Mouse (Mus musculus): ENCODE results near the gene Gtf3a. TPM values are rescaled to one million over a fixed set of nuclear protein-coding genes. Genes with fewer than 3 reads are reported as not detected.
"Not testable (repeated sequence)": the region's sequence is repeated elsewhere in the genome, so short reads cannot be mapped to it uniquely, and the experiment has no call there.

Gtf3a gene
- total RNA-seq (2022), result 10 to 100 TPM; 24.8 to 30.4 (median 28.6) TPM

DNA sequence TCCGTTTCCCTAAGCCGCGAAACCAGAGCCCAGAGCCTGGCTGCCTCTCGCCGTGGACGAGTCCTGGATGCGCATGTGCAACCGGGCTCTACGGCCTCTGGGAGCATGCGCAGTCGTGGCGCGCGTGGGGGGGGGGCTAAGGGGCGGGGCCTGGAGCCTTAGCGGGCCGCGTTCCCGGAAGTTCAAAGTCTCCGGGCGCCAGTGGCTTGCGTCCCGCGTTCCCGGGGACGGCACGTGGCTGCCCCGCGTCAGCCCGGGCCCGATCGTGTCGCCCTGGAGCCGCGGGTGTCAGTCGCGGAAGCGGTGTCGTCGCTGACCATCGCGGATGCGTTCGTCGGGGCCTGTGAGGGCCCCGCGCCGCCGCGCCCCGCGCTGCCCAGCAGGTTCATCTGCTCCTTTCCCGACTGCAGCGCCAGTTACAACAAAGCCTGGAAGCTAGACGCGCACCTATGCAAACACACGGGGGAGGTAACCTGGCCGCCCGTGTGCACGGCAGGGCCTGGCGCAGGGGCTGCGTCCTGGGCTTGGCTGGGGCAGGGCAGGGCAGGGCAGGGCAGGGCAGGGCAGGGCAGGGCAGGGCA is at the start of gene Gtf3a:
Gtf3a (plus strand) TSS at position 150 of the 581 bp plus-strand sequence.
- peak; percentile 37 for DNase-seq

GRCm38 (mm10) chr5:146900331-146900730 is 48.1 kb upstream of the Gtf3a start:
- no peak for DNase-seq

GRCm38 (mm10) chr5:146901501-146901900 is 47.0 kb upstream of the Gtf3a start:
- no peak for DNase-seq

DNA sequence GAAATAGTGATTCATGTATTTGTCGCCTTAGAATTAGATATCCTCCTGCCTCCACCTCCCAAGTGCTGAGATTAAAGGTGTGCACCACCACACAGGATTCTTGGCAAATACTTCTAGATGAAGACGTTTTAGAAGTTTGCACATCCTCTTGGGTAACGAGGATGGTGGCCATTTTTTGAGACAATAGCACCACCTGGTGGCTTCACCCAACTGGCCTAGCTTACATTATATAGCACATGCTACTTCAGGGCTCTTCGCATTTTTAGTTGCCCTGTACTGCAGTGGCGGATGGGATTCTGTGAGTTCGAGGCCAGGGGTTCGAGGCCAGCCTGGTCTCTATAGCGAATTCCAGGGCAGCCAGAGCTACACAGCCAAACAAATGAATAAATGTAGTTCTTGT is 44.1 kb upstream of the Gtf3a start:
- DNase-seq, result peak; percentile 37

- peak; percentile 24 for DNase-seq
These were observed 42.8 kb upstream of the Gtf3a start for GRCm38 (mm10) chr5:146905486-146906172.

DNA sequence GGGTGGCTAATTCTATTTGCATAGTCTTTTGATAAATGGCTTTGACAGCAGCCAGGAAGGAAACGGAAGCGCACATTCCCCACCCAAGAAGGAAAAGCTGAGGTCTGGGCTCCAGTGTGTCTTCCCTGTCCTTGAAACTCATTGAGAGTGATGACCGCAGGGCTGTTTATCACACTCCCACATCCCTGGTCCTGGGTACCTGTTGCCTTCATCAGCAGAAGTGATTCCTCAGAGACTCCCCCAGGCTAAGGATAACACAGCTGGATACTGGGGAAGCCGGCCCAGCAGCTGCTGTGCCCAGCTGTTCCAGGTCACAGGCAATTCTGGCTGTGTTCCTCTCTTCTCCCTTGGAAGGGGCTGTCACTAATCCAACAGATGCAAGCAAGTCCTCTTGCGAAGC is 40.9 kb upstream of the Gtf3a start:
- no peak for DNase-seq

DNA sequence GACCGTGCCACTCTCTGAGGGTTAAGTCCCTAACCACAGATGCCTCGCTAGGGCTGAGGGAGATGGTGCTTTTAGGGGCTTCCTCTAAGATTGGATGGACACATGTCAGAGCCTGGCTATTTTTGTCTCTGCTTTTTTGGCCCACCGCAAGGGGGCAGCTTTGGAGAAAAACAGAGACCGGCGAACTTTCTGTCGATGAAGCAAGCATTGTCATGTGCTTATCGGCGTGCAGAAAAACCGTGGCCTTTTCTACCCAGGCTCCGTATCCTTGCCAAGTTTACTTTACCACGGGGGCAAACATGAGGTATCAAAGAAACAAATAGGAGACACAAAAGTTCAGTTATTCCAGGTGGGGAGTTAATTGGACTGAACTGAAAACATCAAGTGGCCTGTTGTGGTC is 39.8 kb upstream of the Gtf3a start:
- DNase-seq, result no peak

GRCm38 (mm10) chr5:146912206-146912605 is 36.3 kb upstream of the Gtf3a start:
- no peak for DNase-seq

GRCm38 (mm10) chr5:146913355-146913754 is 35.1 kb upstream of the Gtf3a start:
- DNase-seq, result no peak

GRCm38 (mm10) chr5:146914088-146914766 is 34.2 kb upstream of the Gtf3a start:
- DNase-seq, result no peak

DNA sequence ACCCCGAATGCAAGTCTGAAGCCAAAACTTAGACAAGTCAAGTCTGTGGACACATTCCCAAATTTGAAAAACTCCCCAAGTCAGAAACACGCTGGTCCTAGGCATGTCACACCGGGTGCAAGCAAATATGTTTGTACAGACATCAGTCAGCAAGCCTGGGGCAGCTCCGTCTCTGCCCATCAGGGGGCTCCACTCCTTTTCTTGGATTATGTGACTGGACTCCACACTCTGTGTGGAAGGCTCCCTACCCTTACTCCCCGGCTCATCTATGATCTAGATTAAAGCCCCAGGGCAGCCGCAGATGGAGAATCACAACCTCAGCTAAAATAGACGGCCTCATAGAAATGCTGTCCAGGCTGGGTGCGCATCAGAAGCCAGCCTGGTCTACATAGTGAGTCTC is 32.2 kb upstream of the Gtf3a start:
- no peak for DNase-seq

- DNase-seq, result no peak
These were observed 31.7 kb upstream of the Gtf3a start for GRCm38 (mm10) chr5:146916806-146917205.

- DNase-seq, result not testable (repeated sequence)
These were observed 31.1 kb upstream of the Gtf3a start for GRCm38 (mm10) chr5:146917357-146917756.

DNA sequence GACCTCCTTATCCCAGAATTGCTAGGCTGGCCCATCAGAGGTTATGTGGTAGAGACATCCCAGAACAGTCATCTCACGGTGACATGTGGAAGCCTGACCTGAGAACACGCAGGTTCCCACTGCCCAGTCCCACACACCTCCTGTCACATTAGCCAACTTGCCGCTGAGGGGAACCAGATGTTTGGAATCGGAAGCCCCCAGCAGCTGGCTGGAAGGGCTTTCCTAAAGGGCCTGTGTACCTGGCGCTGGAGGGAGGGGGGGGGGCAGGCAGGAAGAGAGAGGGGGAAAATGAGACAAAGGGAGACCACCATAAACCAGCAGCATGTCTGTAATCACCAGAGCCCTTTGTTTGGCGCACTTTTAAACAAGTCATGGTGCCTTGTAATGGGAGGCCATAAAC is 28.6 kb upstream of the Gtf3a start:
- no peak for DNase-seq

GRCm38 (mm10) chr5:146920314-146921161 is 27.9 kb upstream of the Gtf3a start:
- no peak for DNase-seq

GRCm38 (mm10) chr5:146921224-146921623 is 27.2 kb upstream of the Gtf3a start:
- no peak for DNase-seq

DNA sequence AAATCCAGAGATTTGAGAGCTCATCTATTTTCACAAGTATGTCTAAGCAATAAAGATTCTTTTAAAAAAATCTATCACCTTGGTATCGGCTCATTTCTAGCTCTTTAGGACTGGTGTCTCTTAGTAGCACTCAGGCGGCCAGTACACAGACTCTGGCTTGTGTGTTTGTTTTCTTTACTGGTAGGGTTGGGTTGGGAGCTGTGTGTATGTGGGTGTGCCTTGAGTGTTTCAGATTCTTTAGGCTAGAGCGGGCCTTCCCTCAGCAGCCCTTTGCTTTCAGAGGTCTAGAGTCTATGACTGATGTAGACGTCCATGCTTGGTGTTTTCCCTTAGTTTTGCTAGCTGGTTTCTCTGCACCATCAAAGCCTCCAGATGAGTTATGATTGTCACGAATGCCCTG is 24.9 kb upstream of the Gtf3a start:
- no peak for DNase-seq

DNA sequence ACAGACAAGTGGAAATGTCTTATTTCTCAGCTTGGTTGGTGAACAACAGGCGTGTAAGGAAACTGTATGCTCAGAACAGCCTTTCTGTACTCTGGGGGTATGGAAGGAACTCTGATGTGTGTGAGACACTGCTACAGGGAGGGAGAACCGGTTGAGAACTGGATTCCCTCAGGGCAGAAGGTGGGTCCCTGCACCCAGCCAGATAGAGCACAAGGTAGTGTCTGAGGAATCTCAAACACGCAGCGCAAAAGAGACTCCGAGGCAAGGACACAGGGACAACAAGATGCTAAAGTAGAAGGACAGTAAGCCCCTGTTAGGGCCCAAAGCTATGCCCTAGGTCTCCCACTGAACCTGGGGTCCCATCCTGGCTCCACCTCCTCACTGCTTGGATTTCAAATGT is 21.8 kb upstream of the Gtf3a start:
- DNase-seq, result no peak

- no peak for DNase-seq
These were observed 17.0 kb upstream of the Gtf3a start for GRCm38 (mm10) chr5:146931422-146931821.

DNA sequence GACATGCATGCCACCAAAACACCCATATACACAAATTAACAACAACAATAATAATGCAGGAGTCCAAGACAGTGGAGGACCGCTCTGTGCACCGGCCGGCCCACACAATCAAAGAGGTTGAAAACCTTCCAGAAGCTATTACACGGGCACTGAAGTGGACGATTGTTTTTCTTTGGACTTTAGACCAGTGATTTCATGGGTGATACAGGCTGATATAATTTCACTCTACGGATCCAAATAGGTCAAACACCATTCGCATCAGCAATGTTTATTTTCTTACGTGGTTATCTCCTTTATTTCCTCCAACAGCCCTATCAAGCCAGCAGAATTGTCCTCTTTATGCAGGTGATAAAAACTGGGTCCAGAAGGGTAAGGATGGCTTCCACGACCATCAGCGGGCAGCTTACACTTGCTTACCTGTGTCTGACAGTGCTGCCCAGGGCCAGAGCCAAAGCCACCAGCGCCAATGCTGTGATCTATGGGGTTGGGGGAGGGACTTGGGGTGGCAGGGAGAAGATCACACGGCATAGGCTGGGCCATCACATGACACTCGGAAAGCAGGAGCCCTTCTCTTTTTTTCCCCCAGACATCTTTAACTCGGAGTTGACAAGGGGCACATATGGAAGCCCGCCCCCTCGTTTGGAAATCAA is 16.4 kb upstream of the Gtf3a start:
- DNase-seq, result no peak

DNA sequence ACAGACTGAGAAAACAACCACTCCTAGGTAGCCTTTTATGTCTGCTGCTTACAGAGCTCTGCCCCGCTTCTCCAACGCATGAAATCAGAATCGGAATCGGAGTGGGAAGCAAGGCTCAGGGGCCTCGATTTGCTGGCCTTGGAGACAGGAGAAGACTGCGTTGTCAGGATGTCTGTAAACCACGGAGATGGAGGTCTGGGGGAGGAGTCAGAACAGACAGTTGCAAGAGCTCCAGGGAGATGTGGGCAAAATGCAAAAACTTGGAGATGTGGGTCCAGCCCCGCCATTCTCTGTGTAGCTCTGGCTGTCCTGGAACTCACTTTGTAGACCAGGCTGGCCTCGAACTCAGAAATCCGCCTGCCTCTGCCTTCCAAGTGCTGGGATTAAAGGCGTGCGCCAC is 15.0 kb upstream of the Gtf3a start:
- DNase-seq, result no peak
